Mouse (Mus musculus) spleen, postnatal 0 days (tissue): Measurements from ENCODE around the gene Fryl. TPM values are rescaled to one million over a fixed set of nuclear protein-coding genes. Genes with fewer than 3 reads are reported as not detected.

ENCODE experiments used
- polyA plus RNA-seq: library from polyadenylated mRNA; unstranded; fragments of >200 nt; fragmentation: Nextera tagmentation; extraction: Ambion mirVana; gene quantifications from 2 replicates; pipeline ENCODE4 v1.2.1, GENCODE M21; 2015

Fryl gene
- polyA plus RNA-seq = 60.3 and 62.4 TPM in 2 replicates

GRCm38 (mm10) chr5:73256352-73257065 is at the start of gene Fryl:
Gene Fryl (minus strand): TSS chr5:73256619.

GRCm38 (mm10) chr5:73292502-73293457 is 36.4 kb upstream of the Fryl start, which contains the start of gene Ociad1:
Gene Ociad1 (plus strand): TSS chr5:73292784.

GRCm38 (mm10) chr5:73006784-73007581 is 249.4 kb downstream of the Fryl start, which contains the start of gene Slc10a4:
Gene Slc10a4 (plus strand): TSS chr5:73006883.

GRCm38 (mm10) chr5:72974602-72975001 is 281.8 kb downstream of the Fryl start, which contains the start of gene Gm10135:
Gene Gm10135 (minus strand): TSS chr5:72974702.

Other genes with a start within 250 kb of the Fryl start
- 0.12 TPM in 1 of 2 replicates, not detected in the other for gene Slc10a4, start 249.7 kb downstream of the Fryl start, polyA plus RNA-seq
- 144 and 156 TPM in 2 replicates for gene Ociad1, start 36.2 kb upstream of the Fryl start, polyA plus RNA-seq
- gene Ociad2, start 84.4 kb upstream of the Fryl start, polyA plus RNA-seq = 2.4 and 3.0 TPM in 2 replicates
- not detected in 2 replicates for gene Cwh43, start 149.5 kb upstream of the Fryl start, polyA plus RNA-seq
- gene Dcun1d4, start 224.4 kb upstream of the Fryl start, polyA plus RNA-seq = 2.8 and 4.1 TPM in 2 replicates